In genomic region chr6:16359464-16359863, GRCm38 (mm10) we compare ENCODE assay signal across 10 mouse cellular contexts.
DNase-seq lines count a peak whose midpoint lies in the region; ATAC-seq and TF ChIP-seq lines count a peak whose summit lies in the region.
"Had no signal": no experiment of that assay in that cellular context is flagged by ENCODE, and none has a peak within 500 bp of the region (broad histone marks: within the 10 kb centered on the region; RNA-seq: fewer than 3 reads in every experiment).

No protein-coding gene starts in this region.

- no peaks in the 10 kb centered on the region for H3K9me3 ChIP-seq in kidney, embryonic 16.5 days (ENCODE audit: low read length)
- no peaks in the 10 kb centered on the region for H3K9me3 ChIP-seq in embryonic facial prominence, embryonic 15.5 days (replicated peaks)
- H3K9me3 ChIP-seq in intestine, embryonic 15.5 days = no peaks in the 10 kb centered on the region
- H3K9me3 ChIP-seq in midbrain, postnatal 0 days (ENCODE audit: low read length) = no peaks in the 10 kb centered on the region
- H3K9me3 ChIP-seq: G1E had no signal

- H3K4me1 ChIP-seq in kidney, embryonic 16.5 days (ENCODE audit: insufficient read depth, low read length) = no peaks in the 10 kb centered on the region
- no peaks in the 10 kb centered on the region for H3K4me1 ChIP-seq in embryonic facial prominence, embryonic 15.5 days
- no peaks in the 10 kb centered on the region for H3K4me1 ChIP-seq in intestine, embryonic 15.5 days (replicated peaks)
- H3K4me1 ChIP-seq in midbrain, postnatal 0 days (ENCODE audit: insufficient read depth, low read length) = no peaks in the 10 kb centered on the region

- H3K9ac ChIP-seq in kidney, embryonic 16.5 days (replicated peaks; ENCODE audit: low read length) = no peak overlapping the region
- no peak overlapping the region for H3K9ac ChIP-seq in embryonic facial prominence, embryonic 15.5 days
- H3K9ac ChIP-seq in intestine, embryonic 15.5 days = no peak overlapping the region
- H3K9ac ChIP-seq in midbrain, postnatal 0 days (replicated peaks; ENCODE audit: low read length, poor library complexity, severe bottlenecking) = no peak overlapping the region

- no peak for DNase-seq in kidney, adult 18-20 months
- no peak for DNase-seq in midbrain, postnatal 0 days (ENCODE audit: low spot score)
- DNase-seq in frontal cortex, postnatal 36 days (ENCODE audit: low spot score in 2 of 2) = no peak
- DNase-seq in kidney, adult 8-10 months = no peak
- DNase-seq in adrenal gland, postnatal 36 days = no peak
- DNase-seq: gastrocnemius, postnatal 14 days had no signal

- TF ChIP-seq CTCF in midbrain, postnatal 0 days (IDR thresholded peaks at IDR 0.05) = no peak

- H3K27me3 ChIP-seq in kidney, embryonic 16.5 days (ENCODE audit: insufficient read depth, low read length) = no peaks in the 10 kb centered on the region
- no peaks in the 10 kb centered on the region for H3K27me3 ChIP-seq in embryonic facial prominence, embryonic 15.5 days
- no peaks in the 10 kb centered on the region for H3K27me3 ChIP-seq in intestine, embryonic 15.5 days (replicated peaks)
- no peaks in the 10 kb centered on the region for H3K27me3 ChIP-seq in midbrain, postnatal 0 days (ENCODE audit: insufficient read depth, low read length)

- peak overlapping the region; percentile 46 for H3K4me2 ChIP-seq in kidney, embryonic 16.5 days (replicated peaks; ENCODE audit: low read depth, low read length)
- peak overlapping the region; percentile 34 for H3K4me2 ChIP-seq in embryonic facial prominence, embryonic 15.5 days (replicated peaks)
- peak overlapping the region; percentile 38 for H3K4me2 ChIP-seq in intestine, embryonic 15.5 days (replicated peaks)
- H3K4me2 ChIP-seq in midbrain, postnatal 0 days (ENCODE audit: low read depth, low read length, poor library complexity, severe bottlenecking) = peak overlapping the region; percentile 38

- WGBS in kidney, embryonic 16.5 days = 89% methylated on average over 3 of the region's 7 CpGs
- 65% methylated on average over 5 of the region's 7 CpGs for WGBS in embryonic facial prominence, embryonic 15.5 days
- 43% methylated on average over 6 of the region's 7 CpGs for WGBS in intestine, embryonic 15.5 days
- WGBS in midbrain, postnatal 0 days = 68% methylated on average over 7 of the region's 7 CpGs

- no peak for ATAC-seq in kidney, embryonic 16.5 days (ENCODE audit: low FRiP score, low TSS enrichment)
- no peak for ATAC-seq in embryonic facial prominence, embryonic 15.5 days (ENCODE audit: insufficient number of reproducible peaks, low FRiP score, low TSS enrichment, low read depth)
- no peak for ATAC-seq in intestine, embryonic 15.5 days
- ATAC-seq in midbrain, postnatal 0 days (ENCODE audit: low FRiP score) = no peak

- H3K36me3 ChIP-seq in kidney, embryonic 16.5 days (ENCODE audit: insufficient read depth, low read length) = no peaks in the 10 kb centered on the region
- H3K36me3 ChIP-seq in embryonic facial prominence, embryonic 15.5 days = no peaks in the 10 kb centered on the region
- H3K36me3 ChIP-seq in intestine, embryonic 15.5 days = no peaks in the 10 kb centered on the region
- H3K36me3 ChIP-seq in midbrain, postnatal 0 days (ENCODE audit: insufficient read depth, low read length) = no peaks in the 10 kb centered on the region
- H3K36me3 ChIP-seq: G1E had no signal

- H3K27ac ChIP-seq in kidney, embryonic 16.5 days (ENCODE audit: low read length) = no peak overlapping the region
- no peak overlapping the region for H3K27ac ChIP-seq in embryonic facial prominence, embryonic 15.5 days (replicated peaks)
- H3K27ac ChIP-seq in intestine, embryonic 15.5 days = no peak overlapping the region
- no peak overlapping the region for H3K27ac ChIP-seq in midbrain, postnatal 0 days (ENCODE audit: low read depth, low read length)

- peak overlapping the region; percentile 36 for H3K4me3 ChIP-seq in kidney, embryonic 16.5 days (ENCODE audit: low read length)
- peak overlapping the region; percentile 31 for H3K4me3 ChIP-seq in embryonic facial prominence, embryonic 15.5 days (replicated peaks)
- H3K4me3 ChIP-seq in intestine, embryonic 15.5 days (replicated peaks) = peak overlapping the region; percentile 14; the same call in 1 of the 2 replicates
- H3K4me3 ChIP-seq in midbrain, postnatal 0 days (ENCODE audit: low read depth, low read length) = peak overlapping the region; percentile 21; the same call in 1 of the 2 replicates
